Mouse (Mus musculus) lung, postnatal 36 days (tissue): ENCODE results near the gene Mlkl.
A peak's percentile ranks its signal among the peaks of the same experiment; 100 is the strongest.
"Not testable (repeated sequence)": the region's sequence is repeated elsewhere in the genome, so short reads cannot be mapped to it uniquely, and the experiment has no call there.

ENCODE experiments used
- DNase-seq: peaks from one replicate; pipeline ENCODE4 v3.0.0; 2022; ENCODE audit warnings: mixed read lengths

The Mlkl gene

DNA sequence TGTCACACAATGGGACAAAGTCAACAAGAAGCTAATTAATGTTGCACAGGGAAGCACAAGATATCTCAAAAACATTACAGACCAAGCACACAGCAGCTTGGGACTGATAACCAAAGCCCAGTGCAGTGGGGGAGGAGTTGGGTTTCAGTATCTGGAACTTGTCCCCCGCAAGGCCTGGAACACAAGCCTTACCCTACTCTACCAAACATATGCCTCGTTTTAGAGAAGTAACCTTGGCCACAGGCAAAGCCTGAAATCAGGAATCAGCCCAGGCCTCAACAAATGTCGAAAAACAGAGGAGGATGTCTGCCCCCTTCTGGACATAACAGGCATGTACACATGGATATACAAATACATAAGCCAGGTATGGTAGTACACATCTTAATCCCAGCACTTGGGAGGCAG is 25.2 kb downstream of the Mlkl start:
- DNase-seq = no peak

DNA sequence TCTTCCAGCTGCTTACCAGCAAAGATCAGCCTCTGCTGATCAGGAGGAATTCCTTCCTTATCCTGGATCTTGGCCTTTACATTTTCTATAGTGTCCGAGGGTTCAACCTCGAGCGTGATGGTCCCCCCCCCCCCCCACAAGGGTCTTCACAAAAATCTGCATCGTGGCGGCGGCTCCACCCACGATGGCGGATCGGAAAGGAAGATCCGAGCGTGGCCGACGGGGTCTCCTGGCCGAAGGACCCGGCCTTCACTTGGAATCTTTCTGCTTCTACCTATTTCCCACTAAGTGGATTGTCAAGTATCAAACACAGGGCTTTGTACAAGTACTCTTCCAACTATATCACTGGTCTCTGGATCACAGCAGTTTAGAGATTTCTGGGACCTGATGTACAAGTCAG is 28.0 kb downstream of the Mlkl start:
- DNase-seq = not testable (repeated sequence)

DNA sequence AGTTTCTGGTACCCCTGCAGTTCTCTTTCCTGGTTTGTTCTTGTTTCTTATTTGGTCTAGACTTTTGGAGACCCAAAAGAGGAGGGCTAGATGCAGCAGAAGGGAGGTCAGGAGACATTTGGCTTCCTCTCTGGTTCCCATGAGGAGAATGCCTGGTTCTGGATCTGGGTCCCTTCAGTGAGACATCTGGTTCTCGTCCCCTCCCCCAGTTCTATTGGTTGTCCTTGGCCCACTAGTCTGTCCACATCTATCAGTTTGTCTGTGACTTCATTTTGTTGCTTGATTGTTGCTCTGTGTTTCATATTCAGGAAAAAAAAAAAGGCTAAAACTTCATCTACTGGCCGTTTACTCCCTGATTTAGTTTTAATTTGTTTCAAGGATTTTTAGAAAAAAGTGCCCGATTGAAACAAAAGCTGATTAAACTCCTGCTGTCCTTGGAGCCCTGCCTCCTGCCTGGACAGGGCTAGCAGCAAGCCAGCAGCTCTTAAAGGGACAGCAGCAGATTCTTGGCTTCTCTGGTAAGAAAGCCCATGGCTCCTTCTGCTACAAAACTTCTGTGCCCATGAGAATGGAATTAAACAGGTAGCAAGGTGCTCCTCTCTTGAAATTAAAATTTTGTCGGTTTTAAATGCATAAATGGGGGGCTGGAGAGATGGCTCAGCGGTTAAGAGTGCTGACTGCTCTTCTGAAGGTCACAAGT is 32.8 kb downstream of the Mlkl start:
- no peak for DNase-seq

DNA sequence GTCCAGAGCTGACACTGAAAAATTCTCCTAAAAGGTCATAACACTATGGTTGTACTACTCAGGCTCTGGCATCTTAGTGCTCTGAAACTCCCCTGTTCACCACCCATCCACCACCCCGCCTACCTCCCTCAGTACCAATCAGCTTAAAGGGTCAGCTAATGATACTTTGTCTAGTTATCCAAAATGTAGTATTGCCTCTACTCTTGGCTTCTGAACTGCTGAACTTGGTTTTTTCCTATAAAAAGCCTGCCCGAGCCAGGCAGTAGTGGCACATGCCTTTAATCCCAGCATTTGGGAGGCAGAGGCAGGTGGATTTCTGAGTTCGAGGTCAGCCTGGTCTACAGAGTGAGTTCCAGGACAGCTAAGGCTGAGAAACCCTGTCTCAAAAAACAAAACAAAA is 33.6 kb downstream of the Mlkl start:
- no peak for DNase-seq

DNA sequence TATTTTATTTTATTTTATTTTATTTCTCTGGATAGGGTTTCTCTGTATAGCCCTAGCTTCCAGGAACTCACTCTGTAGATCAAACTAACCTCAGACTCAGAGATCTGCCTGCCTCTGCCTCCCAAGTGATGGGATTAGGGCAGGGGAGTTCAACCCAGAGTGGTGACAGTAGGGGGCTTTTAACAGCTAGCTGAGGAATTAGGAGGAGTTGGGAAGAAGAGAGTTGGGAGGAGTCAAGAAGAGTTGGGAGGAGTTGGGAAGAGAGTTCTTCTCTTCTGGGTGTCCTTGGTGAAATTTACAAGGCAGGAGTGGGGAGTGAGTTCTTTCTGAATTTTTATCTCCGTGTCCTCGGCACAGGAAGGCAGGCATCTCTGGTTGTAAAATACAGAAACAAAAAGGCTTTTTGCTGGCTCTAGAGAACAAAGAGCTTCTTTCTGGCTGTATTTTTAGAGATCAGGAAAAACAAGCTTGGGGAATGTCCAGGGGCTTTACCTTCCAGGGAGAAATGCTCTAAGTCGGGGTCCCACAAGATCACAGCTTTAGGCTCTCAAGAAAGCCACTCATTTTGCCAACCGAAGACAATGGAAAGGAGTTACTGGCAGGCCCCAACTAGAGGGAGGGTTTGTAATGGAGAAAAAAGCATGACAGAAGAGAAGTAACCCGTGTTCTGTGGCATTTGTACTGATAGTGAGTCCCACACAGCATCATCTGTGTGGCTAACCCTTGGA is 34.7 kb downstream of the Mlkl start:
- DNase-seq = not testable (repeated sequence)

DNA sequence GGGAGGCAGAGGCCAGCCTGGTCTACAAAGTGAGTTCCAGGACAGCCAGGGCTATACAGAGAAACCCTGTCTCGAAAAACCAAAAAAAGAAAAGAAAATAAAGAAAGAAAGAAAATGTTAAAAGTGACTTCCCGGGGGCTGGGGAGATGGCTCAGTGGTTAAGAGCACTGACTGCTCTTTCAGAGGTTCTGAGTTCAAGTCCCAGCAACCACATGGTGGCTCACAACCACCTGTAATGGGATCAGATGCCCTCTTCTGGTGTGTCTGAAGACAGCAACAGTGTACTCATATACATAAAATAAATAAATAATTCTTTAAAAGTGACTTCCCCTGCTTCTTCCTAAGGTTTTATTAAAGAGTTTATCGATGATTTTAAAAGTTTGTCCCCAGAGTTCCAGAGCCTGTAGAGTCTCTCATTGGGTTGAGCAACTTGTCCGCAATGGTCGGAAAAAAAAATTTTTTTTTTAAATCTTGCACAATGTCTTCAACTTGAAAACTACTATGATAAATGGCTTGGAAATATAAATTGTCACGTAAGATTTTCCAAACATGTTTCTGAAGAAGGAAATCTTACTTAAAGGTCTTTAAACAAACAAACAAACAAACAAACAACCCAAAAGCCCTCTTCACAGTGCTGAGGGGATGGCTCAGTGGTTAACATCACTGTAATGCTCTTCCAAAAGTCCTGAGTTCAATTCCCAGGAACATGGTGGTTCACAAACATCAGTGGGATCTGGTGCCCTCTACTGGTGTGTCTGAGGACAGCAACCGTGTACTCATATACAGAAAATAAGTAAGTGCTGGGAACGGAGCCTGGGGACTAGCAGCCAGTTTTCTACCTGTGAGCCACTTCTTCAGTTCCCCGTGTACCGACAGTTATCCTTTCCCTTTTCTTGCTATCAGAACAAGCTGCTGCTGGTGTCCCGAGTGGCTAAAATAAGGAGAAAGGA is 37.1 kb downstream of the Mlkl start:
- peak; percentile 19 for DNase-seq

DNA sequence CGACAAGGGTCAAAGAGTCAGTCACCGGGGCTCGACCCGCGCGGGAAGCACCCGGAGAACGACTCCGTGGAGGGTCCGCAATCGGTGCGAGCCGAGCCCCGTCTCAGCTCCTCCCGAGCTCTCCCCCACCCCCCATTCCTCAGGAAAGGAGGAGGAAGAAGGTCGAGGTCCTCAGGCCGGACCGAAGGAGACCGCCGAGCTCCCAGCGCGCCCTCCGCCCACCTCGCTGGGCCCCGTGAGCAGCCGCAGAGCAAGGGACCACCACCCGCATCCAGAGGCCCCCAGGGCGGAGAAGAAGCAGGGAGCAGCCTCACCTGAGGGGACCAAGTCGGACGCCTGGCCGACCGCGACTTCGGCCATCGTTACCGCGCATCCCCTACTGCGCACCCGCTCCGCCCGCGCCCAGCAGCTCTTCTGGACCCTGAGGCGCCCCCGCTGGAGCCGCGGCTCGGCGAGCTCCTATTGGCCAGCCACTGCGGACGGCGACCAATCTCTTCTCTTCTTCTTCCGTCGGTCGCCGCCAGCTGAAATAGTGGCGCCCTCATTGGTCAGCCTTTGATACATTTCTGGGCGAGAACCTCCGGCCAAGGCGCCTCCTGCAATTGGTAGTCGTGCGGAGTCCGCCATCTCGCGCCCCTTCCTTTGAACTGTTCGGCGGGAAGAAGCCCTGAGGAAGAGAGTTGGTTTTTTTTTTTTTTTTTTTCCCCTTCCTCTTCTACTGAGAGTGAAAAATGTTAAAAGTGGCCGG is 38.0 kb downstream of the Mlkl start, which contains the start of gene Rfwd3:
TSS of gene Rfwd3 (minus strand) at position 402 of the 748 bp plus-strand sequence.
- peak; percentile 99 for DNase-seq

DNA sequence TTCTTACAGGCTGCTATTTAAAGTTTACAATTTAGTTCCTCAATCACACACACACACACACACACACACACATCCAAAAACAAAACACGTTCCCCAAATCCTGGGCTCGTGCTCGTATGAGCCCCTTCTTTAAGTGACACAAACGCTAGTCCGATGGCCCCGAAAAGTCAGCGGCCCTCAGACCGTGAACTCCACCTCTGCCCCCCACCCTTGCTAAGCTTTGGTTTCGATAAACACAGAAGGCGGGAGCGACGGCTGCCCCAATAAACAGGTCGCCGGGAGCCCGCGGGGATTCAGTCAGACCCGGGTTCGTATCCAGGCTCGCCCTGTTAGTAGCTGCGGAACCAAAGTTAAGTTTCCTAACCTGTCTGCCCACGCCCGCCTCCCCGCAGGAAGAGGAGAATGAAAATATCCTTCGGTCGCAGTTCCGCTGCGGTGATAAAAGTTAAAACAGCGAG is 38.6 kb downstream of the Mlkl start:
- DNase-seq = peak; percentile 72

DNA sequence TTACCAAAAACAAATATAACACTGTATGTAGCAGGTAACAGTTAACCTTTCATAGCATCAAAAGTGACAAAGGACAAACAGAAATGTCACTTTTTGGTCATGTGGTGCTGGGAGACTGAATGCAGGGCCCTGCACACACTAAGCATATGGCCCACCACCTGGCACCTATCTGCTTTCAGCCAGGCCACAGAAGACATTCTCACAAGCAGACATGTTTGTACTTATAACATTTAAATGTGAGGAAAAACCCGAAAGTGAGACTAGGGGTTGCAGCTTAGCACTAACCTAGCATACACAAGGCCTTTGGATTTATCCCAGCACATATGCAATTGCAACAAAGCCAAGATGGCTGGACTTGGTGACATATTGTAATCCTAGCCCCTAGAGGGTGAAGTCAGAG is 40.0 kb downstream of the Mlkl start:
- DNase-seq = no peak

DNA sequence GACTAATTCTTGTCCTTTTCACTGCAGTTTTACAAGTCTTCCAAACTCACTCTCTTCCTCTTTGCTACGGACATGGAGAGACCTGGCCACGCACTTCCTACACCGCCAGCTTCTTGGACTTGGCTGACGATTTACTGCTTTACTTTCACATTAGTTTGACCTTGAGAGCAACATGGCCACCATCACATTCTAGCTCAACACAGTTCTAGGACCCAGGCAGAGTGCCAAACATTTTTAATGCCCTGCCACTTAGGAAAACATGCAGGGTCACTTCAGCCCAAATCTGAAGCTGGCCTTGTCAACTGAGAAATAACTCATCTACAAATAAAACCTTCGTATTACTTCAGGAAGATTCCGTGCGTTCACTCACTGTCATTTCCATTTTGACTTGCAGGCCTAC is 46.2 kb downstream of the Mlkl start:
- DNase-seq = no peak

DNA sequence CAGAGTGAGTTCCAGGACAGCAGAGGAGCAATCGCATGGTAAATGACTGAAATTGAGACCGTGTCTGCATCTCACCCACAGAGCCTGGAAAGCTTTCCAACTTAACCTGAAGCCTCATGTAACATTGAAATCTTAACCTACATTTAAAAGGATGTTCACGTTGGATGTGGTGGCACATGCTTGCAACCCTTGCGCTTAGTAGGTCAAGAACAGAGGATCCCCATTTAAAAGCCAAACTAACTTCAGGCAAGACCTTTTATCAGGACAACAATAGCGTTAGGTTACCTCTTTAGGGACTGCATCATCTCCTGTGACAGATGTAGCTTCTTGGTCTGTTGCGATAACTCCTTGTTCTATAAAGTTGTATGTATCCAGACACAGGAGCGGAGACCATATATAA is 47.4 kb downstream of the Mlkl start:
- DNase-seq = no peak

DNA sequence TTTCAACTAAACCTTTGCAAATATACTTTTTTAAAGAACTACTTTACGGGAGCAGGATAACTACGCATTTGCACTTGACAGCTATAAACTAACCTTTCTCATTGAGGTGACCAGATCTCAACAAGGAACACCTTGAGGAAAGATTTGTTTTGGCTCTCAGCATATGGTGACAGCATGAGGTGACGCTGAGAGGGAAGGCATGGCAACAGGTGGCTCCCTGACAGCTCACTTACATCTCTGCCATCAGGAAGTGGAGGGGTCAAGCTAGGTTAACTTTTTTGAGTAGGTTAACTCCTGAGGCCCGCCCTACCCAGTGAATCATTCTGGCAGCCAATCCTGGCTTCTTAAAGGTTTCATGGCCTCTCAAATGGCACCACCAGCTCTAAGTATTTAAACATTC is 52.4 kb downstream of the Mlkl start:
- no peak for DNase-seq

DNA sequence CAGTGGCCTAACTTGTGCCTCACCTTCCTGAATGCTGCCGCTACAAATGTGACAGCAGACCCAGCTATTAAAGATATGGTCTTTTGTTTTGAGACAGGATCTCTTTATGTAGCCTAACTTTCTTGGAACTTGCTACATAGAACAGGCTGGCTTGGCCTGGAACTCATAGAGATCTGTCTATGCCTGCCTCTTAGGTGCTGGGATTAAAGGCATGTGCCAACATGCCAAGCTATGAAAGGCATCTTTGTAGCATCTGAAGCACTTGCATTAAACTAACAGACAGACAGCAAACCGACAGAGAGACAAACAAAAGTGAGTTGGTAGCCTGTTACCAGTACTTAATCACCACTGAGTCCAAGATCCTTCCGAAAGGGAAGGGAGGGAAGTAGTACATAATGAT is 55.9 kb downstream of the Mlkl start:
- DNase-seq = no peak

DNA sequence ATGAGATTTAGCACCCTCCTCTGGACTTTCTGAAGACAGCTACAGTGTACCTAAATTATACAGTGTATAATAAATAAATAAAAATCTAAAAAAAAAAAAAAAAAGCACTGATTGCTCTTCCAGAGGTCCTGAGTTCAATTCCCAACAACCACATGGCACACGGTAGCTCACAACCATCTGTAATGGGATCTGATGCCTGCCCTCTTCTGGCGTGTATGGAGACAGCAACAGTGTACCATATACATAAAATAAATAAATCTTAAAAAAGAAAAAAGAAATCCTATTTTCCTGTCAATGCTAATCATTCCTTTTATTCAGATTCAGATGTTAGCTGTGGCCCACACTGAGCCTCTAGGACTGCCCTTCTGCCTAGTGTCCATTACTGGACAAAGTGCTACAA is 69.7 kb downstream of the Mlkl start:
- DNase-seq = no peak

DNA sequence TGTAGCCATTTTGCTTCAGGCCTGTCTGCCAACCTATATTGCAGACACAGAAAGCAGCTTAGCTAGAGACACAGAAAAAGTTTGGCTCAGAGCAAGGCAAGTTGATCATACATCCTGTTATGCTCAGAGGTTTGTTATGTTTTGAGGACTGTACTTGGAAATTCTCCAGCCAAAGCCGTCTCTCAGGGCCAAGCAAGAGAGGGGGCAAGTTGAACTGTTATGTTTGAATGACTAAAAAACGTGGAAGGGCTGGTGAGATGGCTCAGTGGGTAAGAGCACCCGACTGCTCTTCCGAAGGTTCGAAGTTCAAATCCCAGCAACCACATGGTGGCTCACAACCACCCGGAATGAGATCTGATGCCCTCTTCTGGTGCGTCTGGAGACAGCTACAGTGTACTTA is 71.8 kb downstream of the Mlkl start:
- peak; percentile 26 for DNase-seq

DNA sequence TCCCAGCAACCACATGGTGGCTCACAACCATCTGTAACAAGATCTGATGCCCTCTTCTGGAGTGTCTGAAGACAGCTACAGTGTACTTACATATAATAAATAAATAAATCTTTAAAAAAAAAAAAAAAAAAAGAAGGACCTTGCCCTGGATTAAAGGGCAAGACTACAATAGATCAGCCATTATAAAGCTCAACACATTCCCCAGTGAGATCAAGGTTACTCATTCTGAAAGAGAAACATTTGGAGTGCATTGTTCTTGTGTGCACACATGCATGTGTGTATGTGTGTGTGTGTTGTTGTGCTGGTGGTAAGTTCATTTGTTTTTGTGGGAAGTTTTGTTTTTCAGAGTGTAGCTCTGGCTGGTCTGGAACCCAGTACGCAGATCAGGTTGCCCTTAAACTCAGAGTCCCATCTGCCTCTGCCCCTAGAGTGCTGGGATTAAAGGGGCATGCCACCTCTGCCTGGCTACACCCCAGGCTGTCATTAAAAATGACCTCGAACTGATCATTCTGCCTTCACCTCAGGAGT is 73.2 kb downstream of the Mlkl start:
- no peak for DNase-seq

DNA sequence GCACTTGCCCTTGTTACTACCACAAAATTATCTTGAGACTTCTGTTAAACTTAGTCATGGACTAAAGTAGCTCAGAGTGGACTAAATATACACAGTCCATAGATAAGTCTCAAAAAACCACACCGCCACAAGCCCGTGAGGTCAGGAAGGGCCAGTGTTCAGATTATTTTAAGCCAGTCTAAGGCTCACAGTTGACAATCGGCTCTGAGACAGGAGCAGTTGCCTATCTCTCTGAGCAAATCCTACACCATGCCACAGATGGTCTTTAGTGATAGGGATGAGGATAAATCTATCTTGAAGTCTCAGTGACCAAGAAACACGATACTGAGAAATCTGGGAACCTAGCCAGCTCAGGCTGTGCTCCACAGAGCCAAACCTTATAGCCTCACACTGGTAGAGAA is 76.0 kb downstream of the Mlkl start:
- no peak for DNase-seq
